Mouse (Mus musculus): Measurements from ENCODE around the gene Olfr630. TPM values are rescaled to one million over a fixed set of nuclear protein-coding genes. Genes with fewer than 3 reads are reported as not detected.

The Olfr630 gene
- polyA plus RNA-seq, 1 experiment from 2014 or later: not detected

GRCm38 (mm10) chr7:103712024-103712423 is 45.1 kb downstream of the Olfr630 start:
- H3K27me3 ChIP-seq (replicated peaks; ENCODE audit: low read depth, poor library complexity, severe bottlenecking): no peaks in the 10 kb centered on the region
- H3K4me3 ChIP-seq: no peak overlapping the region
- no peaks in the 10 kb centered on the region for H3K36me3 ChIP-seq (replicated peaks)
- 37% methylated on average over 2 of the region's 2 CpGs for WGBS
- DNase-seq (ENCODE audit: low spot score): no peak
- H3K27ac ChIP-seq (replicated peaks): no peak overlapping the region
- H3K4me1 ChIP-seq: no peaks in the 10 kb centered on the region
- no peaks in the 10 kb centered on the region for H3K9me3 ChIP-seq

Other genes with a start within 250 kb of the Olfr630 start
- gene Olfr610, start 245.2 kb downstream of the Olfr630 start, polyA plus RNA-seq (2016; fragmentation: Nextera tagmentation; extraction: Ambion mirVana): not detected in 2 replicates
- gene Olfr611, start 236.5 kb downstream of the Olfr630 start, polyA plus RNA-seq (2016; fragmentation: Nextera tagmentation; extraction: Ambion mirVana): not detected in 2 replicates
- gene Olfr612, start 214.6 kb downstream of the Olfr630 start, polyA plus RNA-seq (2016; fragmentation: Nextera tagmentation; extraction: Ambion mirVana): not detected in 2 replicates
- not detected in 2 replicates for gene Olfr613, start 209.3 kb downstream of the Olfr630 start, polyA plus RNA-seq (2016; fragmentation: Nextera tagmentation; extraction: Ambion mirVana)
- gene Olfr615, start 201.3 kb downstream of the Olfr630 start, polyA plus RNA-seq (2016; fragmentation: Nextera tagmentation; extraction: Ambion mirVana): not detected in 2 replicates
- gene Olfr616, start 188.2 kb downstream of the Olfr630 start, polyA plus RNA-seq (2016; fragmentation: Nextera tagmentation; extraction: Ambion mirVana): not detected in 2 replicates
- not detected in 2 replicates for gene Olfr617, start 184.3 kb downstream of the Olfr630 start, polyA plus RNA-seq (2016; fragmentation: Nextera tagmentation; extraction: Ambion mirVana)
- gene Olfr618, start 167.2 kb downstream of the Olfr630 start, polyA plus RNA-seq (2016; fragmentation: Nextera tagmentation; extraction: Ambion mirVana): not detected in 2 replicates
- gene Olfr619, start 156.8 kb downstream of the Olfr630 start, polyA plus RNA-seq (2016; fragmentation: Nextera tagmentation; extraction: Ambion mirVana): not detected in 2 replicates
- not detected in 2 replicates for gene Olfr620, start 144.8 kb downstream of the Olfr630 start, polyA plus RNA-seq (2016; fragmentation: Nextera tagmentation; extraction: Ambion mirVana)
- gene Olfr622, start 114.6 kb downstream of the Olfr630 start, polyA plus RNA-seq (2016; fragmentation: Nextera tagmentation; extraction: Ambion mirVana): not detected in 2 replicates
- not detected in 2 replicates for gene Olfr623, start 93.6 kb downstream of the Olfr630 start, polyA plus RNA-seq (2016; fragmentation: Nextera tagmentation; extraction: Ambion mirVana)
- 0.04 and 0.05 TPM in 2 replicates for gene Olfr624, start 86.1 kb downstream of the Olfr630 start, polyA plus RNA-seq (2016; fragmentation: Nextera tagmentation; extraction: Ambion mirVana)
- gene Olfr625-ps1, start 74.6 kb downstream of the Olfr630 start, polyA plus RNA-seq (2016; fragmentation: Nextera tagmentation; extraction: Ambion mirVana): not detected in 2 replicates
- not detected in 2 replicates for gene Olfr243, start 42.7 kb downstream of the Olfr630 start, polyA plus RNA-seq (2016; fragmentation: Nextera tagmentation; extraction: Ambion mirVana)
- not detected in 2 replicates for gene Olfr628, start 27.0 kb downstream of the Olfr630 start, polyA plus RNA-seq (2016; fragmentation: Nextera tagmentation; extraction: Ambion mirVana)
- not detected in 2 replicates for gene Olfr629, start 12.4 kb downstream of the Olfr630 start, polyA plus RNA-seq (2016; fragmentation: Nextera tagmentation; extraction: Ambion mirVana)
- gene Olfr69, start 14.3 kb upstream of the Olfr630 start, polyA plus RNA-seq (2016; fragmentation: Nextera tagmentation; extraction: Ambion mirVana): not detected in 2 replicates
- gene Olfr68, start 22.4 kb upstream of the Olfr630 start, polyA plus RNA-seq (2016; fragmentation: Nextera tagmentation; extraction: Ambion mirVana): not detected in 2 replicates
- not detected in 2 replicates for gene Olfr67, start 34.5 kb upstream of the Olfr630 start, polyA plus RNA-seq (2016; fragmentation: Nextera tagmentation; extraction: Ambion mirVana)
- gene Hbb-bt, start 56.7 kb upstream of the Olfr630 start, polyA plus RNA-seq (2016; fragmentation: Nextera tagmentation; extraction: Ambion mirVana): 142 and 287 TPM in 2 replicates
- 53.2 and 94.1 TPM in 2 replicates for gene Hbb-bs, start 70.8 kb upstream of the Olfr630 start, polyA plus RNA-seq (2016; fragmentation: Nextera tagmentation; extraction: Ambion mirVana)
- 0.29 TPM in 1 of 2 replicates, not detected in the other for gene Hbb-bh2, start 83.2 kb upstream of the Olfr630 start, polyA plus RNA-seq (2016; fragmentation: Nextera tagmentation; extraction: Ambion mirVana)
- gene Hbb-bh1, start 85.8 kb upstream of the Olfr630 start, polyA plus RNA-seq (2016; fragmentation: Nextera tagmentation; extraction: Ambion mirVana): 2,995 and 3,161 TPM in 2 replicates
- 6,247 and 7,270 TPM in 2 replicates for gene Hbb-y, start 95.9 kb upstream of the Olfr630 start, polyA plus RNA-seq (2016; fragmentation: Nextera tagmentation; extraction: Ambion mirVana)
- gene Olfr66, start 128.9 kb upstream of the Olfr630 start, polyA plus RNA-seq (2016; fragmentation: Nextera tagmentation; extraction: Ambion mirVana): not detected in 2 replicates
- not detected in 2 replicates for gene Olfr64, start 137.2 kb upstream of the Olfr630 start, polyA plus RNA-seq (2016; fragmentation: Nextera tagmentation; extraction: Ambion mirVana)
- not detected in 2 replicates for gene Olfr65, start 146.2 kb upstream of the Olfr630 start, polyA plus RNA-seq (2016; fragmentation: Nextera tagmentation; extraction: Ambion mirVana)
- not detected in 2 replicates for gene Olfr631, start 171.5 kb upstream of the Olfr630 start, polyA plus RNA-seq (2016; fragmentation: Nextera tagmentation; extraction: Ambion mirVana)
- gene Olfr632, start 177.0 kb upstream of the Olfr630 start, polyA plus RNA-seq (2016; fragmentation: Nextera tagmentation; extraction: Ambion mirVana): not detected in 2 replicates
- 0.05 TPM in 1 of 2 replicates, not detected in the other for gene Olfr633, start 187.1 kb upstream of the Olfr630 start, polyA plus RNA-seq (2016; fragmentation: Nextera tagmentation; extraction: Ambion mirVana)
- 0.02 TPM in 1 of 2 replicates, not detected in the other for gene Olfr635, start 213.8 kb upstream of the Olfr630 start, polyA plus RNA-seq (2016; fragmentation: Nextera tagmentation; extraction: Ambion mirVana)
- not detected in 2 replicates for gene Olfr638, start 241.4 kb upstream of the Olfr630 start, polyA plus RNA-seq (2016; fragmentation: Nextera tagmentation; extraction: Ambion mirVana)

Measured in embryonic facial prominence, embryonic 10.5 days (tissue).